Mouse (Mus musculus): ENCODE measurements around the gene Gm49336.

DNA sequence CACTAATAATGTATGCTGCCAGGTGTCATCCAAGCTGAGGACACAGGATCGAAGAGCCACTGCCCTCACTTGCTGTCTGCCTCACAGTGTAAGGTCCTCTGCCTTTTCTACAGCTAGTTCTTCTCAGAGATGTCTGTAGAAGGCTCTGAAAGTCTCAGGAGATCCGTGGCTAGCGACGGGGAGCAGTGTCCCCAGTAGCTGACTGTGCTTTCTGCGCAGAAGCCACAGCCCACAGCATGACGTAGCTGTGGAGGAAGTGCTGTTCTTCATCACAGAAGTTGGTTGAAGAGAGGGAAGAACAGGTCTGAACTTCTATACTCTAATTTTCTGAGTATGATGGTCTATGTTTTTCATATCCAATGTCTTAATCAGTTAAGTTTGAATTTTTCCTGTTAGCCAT, 18.0 kb upstream of the Gm49336 start:
- TF ChIP-seq CTCF (IDR thresholded peaks at IDR 0.05; ENCODE audit: extremely low read depth, insufficient read depth, low read length) (no peak), POLR2A (IDR thresholded peaks at IDR 0.05; ENCODE audit: extremely low read depth, insufficient read depth, low read length) (no peak)
